Mouse (Mus musculus) hematopoietic stem cell, adult 5-6 weeks (primary cell): Measurements from ENCODE around the gene Ninl. TPM values are rescaled to one million over a fixed set of nuclear protein-coding genes. Genes with fewer than 3 reads are reported as not detected.

ENCODE experiments used
- ATAC-seq, 2 experiments: fragments of 125-278 bp in 1 of 2; replicated peaks in 1 of 2; 2 replicates each; pipeline ENCODE4 v1.8.0; 2016 to 2017; ENCODE audit warnings: inconsistent platforms in 2 of 2, mild to moderate bottlenecking in 2 of 2, moderate number of reproducible peaks in 2 of 2, low read depth in 1 of 2, moderate TSS enrichment in 1 of 2; ENCODE audit not compliant: low FRiP score in 2 of 2, poor library complexity in 2 of 2, severe bottlenecking in 2 of 2, insufficient read depth in 1 of 2, low TSS enrichment in 1 of 2
- total RNA-seq: library from RNA; stranded (forward); fragments of 172-1452, 232-1000 nt; gene quantifications from 2 replicates; pipeline ENCODE4 v1.2.3, GENCODE M21; 2017

Ninl gene
- 1.7 and 7.1 TPM in 2 replicates for total RNA-seq

GRCm38 (mm10) chr2:151039232-151039695, at the start of gene Ninl, which contains the start of gene Nanp:
Gene Ninl, minus strand, starts transcription at chr2:151039382.
Gene Nanp, minus strand, starts transcription at chr2:151039398.
- ATAC-seq, result peak; percentile 92 to 93

GRCm38 (mm10) chr2:151056637-151057036, 17.5 kb upstream of the Ninl start:
- ATAC-seq, result no peak

GRCm38 (mm10) chr2:151040411-151040810, 1.2 kb upstream of the Ninl start:
- no peak for ATAC-seq

- ATAC-seq, result peak; percentile 6 to 33
Observed at GRCm38 (mm10) chr2:151039726-151040125, 544 bp upstream of the Ninl start.

GRCm38 (mm10) chr2:151038811-151039222, 365 bp downstream of the Ninl start:
- peak; percentile 58 for ATAC-seq

GRCm38 (mm10) chr2:151037876-151038552, 1.2 kb downstream of the Ninl start:
- ATAC-seq, result peak in 1 of 2 experiments; percentile 33; a peak in 1 of 4 replicates

GRCm38 (mm10) chr2:151037292-151037691, 1.9 kb downstream of the Ninl start:
- no peak for ATAC-seq

GRCm38 (mm10) chr2:151036721-151037120, 2.5 kb downstream of the Ninl start:
- no peak for ATAC-seq

- no peak for ATAC-seq
Observed at GRCm38 (mm10) chr2:151034435-151034834, 4.7 kb downstream of the Ninl start.

- ATAC-seq, result no peak
Observed at GRCm38 (mm10) chr2:151021158-151021557, 18.0 kb downstream of the Ninl start.

- ATAC-seq, result no peak
Observed at GRCm38 (mm10) chr2:151015316-151015715, 23.9 kb downstream of the Ninl start.

GRCm38 (mm10) chr2:151011273-151011672, 27.9 kb downstream of the Ninl start:
- ATAC-seq, result no peak

- ATAC-seq, result no peak
Observed at GRCm38 (mm10) chr2:151009515-151010085, 29.6 kb downstream of the Ninl start.

- ATAC-seq, result peak; percentile 62 to 76
Observed at GRCm38 (mm10) chr2:151008939-151009509, 30.2 kb downstream of the Ninl start.

- ATAC-seq, result peak; percentile 22 to 30; a peak in 2 of 4 replicates
Observed at GRCm38 (mm10) chr2:151008517-151008932, 30.7 kb downstream of the Ninl start.

GRCm38 (mm10) chr2:151008006-151008405, 31.2 kb downstream of the Ninl start:
- ATAC-seq, result no peak

GRCm38 (mm10) chr2:151006281-151006945, 32.8 kb downstream of the Ninl start:
- no peak for ATAC-seq

- ATAC-seq, result no peak
Observed at GRCm38 (mm10) chr2:151004390-151004789, 34.8 kb downstream of the Ninl start.
